Mouse (Mus musculus): Measurements from ENCODE around the gene Mis12. TPM values are rescaled to one million over a fixed set of nuclear protein-coding genes. Genes with fewer than 3 reads are reported as not detected.

Mis12 gene
- total RNA-seq (2021): 10 to 100 TPM; 14.9 to 16.5 TPM

GRCm38 (mm10) chr11:71019201-71020068 is at the start of gene Mis12, which contains the start of gene Derl2:
Gene Mis12 (plus strand): TSS chr11:71019611.
Gene Derl2 (minus strand): TSS chr11:71019841.
- intact Hi-C loops (cut with DNase I): loop anchor here (1.0 kb wide), 1 partner anchor 15 kb away; the partner anchor contains the start of gene Dhx33
- DNase-seq (ENCODE audit: low spot score in 2 of 2): peak; percentile 99

- peak; percentile 92 to 95 for DNase-seq (ENCODE audit: low spot score in 2 of 2)
- intact Hi-C loops (cut with DNase I): no loop called here
These were observed 49.4 kb upstream of the Mis12 start, which contains the start of the genes Nup88 and Rpain for GRCm38 (mm10) chr11:70969821-70970559. Gene Nup88 (minus strand): TSS chr11:70969973. Gene Rpain (plus strand): TSS chr11:70970213.

GRCm38 (mm10) chr11:70970560-70971540 is 48.6 kb upstream of the Mis12 start:
- DNase-seq (ENCODE audit: low spot score in 2 of 2): no peak

GRCm38 (mm10) chr11:70972586-70972985 is 46.8 kb upstream of the Mis12 start:
- intact Hi-C loops (cut with DNase I): no loop called here
- no peak for DNase-seq (ENCODE audit: low spot score in 2 of 2)

More at GRCm38 (mm10) chr11:70970560-70971540, 48.6 kb upstream of the Mis12 start:
- intact Hi-C loops (cut with DNase I): no loop called here

- no peak for DNase-seq (ENCODE audit: low spot score in 2 of 2)
- intact Hi-C loops (cut with DNase I): no loop called here
These were observed 45.5 kb upstream of the Mis12 start for GRCm38 (mm10) chr11:70973947-70974346.

- intact Hi-C loops (cut with DNase I): no loop called here
- peak; percentile 25 to 28 for DNase-seq (ENCODE audit: low spot score in 2 of 2)
These were observed 44.2 kb upstream of the Mis12 start for GRCm38 (mm10) chr11:70975193-70975592.

GRCm38 (mm10) chr11:70977293-70977692 is 42.1 kb upstream of the Mis12 start:
- DNase-seq (ENCODE audit: low spot score in 2 of 2): no peak
- intact Hi-C loops (cut with DNase I): no loop called here

- intact Hi-C loops (cut with DNase I): no loop called here
- no peak for DNase-seq (ENCODE audit: low spot score in 2 of 2)
These were observed 39.2 kb upstream of the Mis12 start for GRCm38 (mm10) chr11:70980232-70980631.

- DNase-seq (ENCODE audit: low spot score in 2 of 2): no peak
- intact Hi-C loops (cut with DNase I): no loop called here
These were observed 38.5 kb upstream of the Mis12 start for GRCm38 (mm10) chr11:70980751-70981510.

- no peak for DNase-seq (ENCODE audit: low spot score in 2 of 2)
- intact Hi-C loops (cut with DNase I): no loop called here
These were observed 37.4 kb upstream of the Mis12 start for GRCm38 (mm10) chr11:70982030-70982429.

- peak; percentile 91 to 96 for DNase-seq (ENCODE audit: low spot score in 2 of 2)
- intact Hi-C loops (cut with DNase I): no loop called here
These were observed 36.7 kb upstream of the Mis12 start, which contains the start of gene C1qbp for GRCm38 (mm10) chr11:70982557-70983228. Gene C1qbp (minus strand): TSS chr11:70983026.

- peak in 1 of 2 experiments; percentile 21 for DNase-seq (ENCODE audit: low spot score in 2 of 2)
- intact Hi-C loops (cut with DNase I): loop anchor here (10.0 kb wide), 1 partner anchor 54 kb away; no protein-coding TSS in a partner anchor
These were observed 18.2 kb upstream of the Mis12 start for GRCm38 (mm10) chr11:71001167-71001566.

- intact Hi-C loops (cut with DNase I): loop anchor here (1.0 to 10.0 kb wide), 2 partner anchors 16 to 51 kb away; partner anchors contain the start of genes Derl2 and Mis12
- DNase-seq (ENCODE audit: low spot score in 2 of 2): no peak
These were observed 15.6 kb upstream of the Mis12 start for GRCm38 (mm10) chr11:71003611-71004315.

- DNase-seq (ENCODE audit: low spot score in 2 of 2): peak; percentile 97 to 98
- intact Hi-C loops (cut with DNase I): loop anchor here (1.0 to 10.0 kb wide), 2 partner anchors 15 to 50 kb away; partner anchors contain the start of genes Derl2 and Mis12
These were observed 15.1 kb upstream of the Mis12 start, which contains the start of gene Dhx33 for GRCm38 (mm10) chr11:71004316-71004773. Gene Dhx33 (minus strand): TSS chr11:71004437.

- no peak for DNase-seq (ENCODE audit: low spot score in 2 of 2)
- intact Hi-C loops (cut with DNase I): loop anchor here (10.0 kb wide), 1 partner anchor 50 kb away; no protein-coding TSS in a partner anchor
These were observed 14.4 kb upstream of the Mis12 start for GRCm38 (mm10) chr11:71005046-71005445.

- intact Hi-C loops (cut with DNase I): loop anchor here (10.0 kb wide), 1 partner anchor 48 kb away; no protein-coding TSS in a partner anchor
- DNase-seq (ENCODE audit: low spot score in 2 of 2): no peak
These were observed 12.4 kb upstream of the Mis12 start for GRCm38 (mm10) chr11:71007026-71007425.

GRCm38 (mm10) chr11:71007831-71008230 is 11.6 kb upstream of the Mis12 start:
- intact Hi-C loops (cut with DNase I): loop anchor here (10.0 kb wide), 1 partner anchor 47 kb away; no protein-coding TSS in a partner anchor

More at GRCm38 (mm10) chr11:71007831-71008230, 11.6 kb upstream of the Mis12 start:
- no peak for DNase-seq (ENCODE audit: low spot score in 2 of 2)

Measured in left cerebral cortex, postnatal 36 days (tissue).